Mouse (Mus musculus): ENCODE measurements around the gene Wdr5b.

DNA sequence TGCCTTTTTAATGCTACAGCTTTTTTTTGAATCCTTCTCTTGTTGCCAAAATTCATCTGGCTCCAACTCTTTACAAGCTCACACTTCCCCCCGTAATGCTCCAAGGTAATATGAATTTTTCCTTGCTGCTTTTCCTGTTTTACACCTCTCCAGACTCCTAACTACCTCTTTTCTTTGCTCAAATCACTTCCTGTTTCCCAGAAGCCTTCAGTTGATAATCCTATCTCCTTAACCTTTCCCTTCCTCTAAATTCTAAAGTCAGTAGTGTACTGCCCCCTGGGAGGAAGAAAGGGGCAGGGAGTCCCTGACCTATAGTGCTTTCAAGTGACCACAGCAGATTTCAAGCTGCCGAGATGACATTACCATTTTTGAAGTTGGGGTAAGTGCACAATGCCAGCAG is 26.7 kb downstream of the Wdr5b start:
- TF ChIP-seq GATA1 (IDR thresholded peaks at IDR 0.05; ENCODE audit: low read length) (no peak), TAL1 (IDR thresholded peaks at IDR 0.05; ENCODE audit: low read length) (no peak)

Measured in erythroblast, embryonic 14.5 days (primary cell).